Mouse (Mus musculus) cerebellum, adult 11 months (tissue): ENCODE data around the gene Otud7a.
A peak's percentile ranks its signal among the peaks of the same experiment; 100 is the strongest.
"Not testable (repeated sequence)": the region's sequence is repeated elsewhere in the genome, so short reads cannot be mapped to it uniquely, and the experiment has no call there.

Experiments used
- DNase-seq: peaks from one replicate; pipeline ENCODE4 v3.0.0; 2022

Otud7a gene

GRCm38 (mm10) chr7:63559679-63560078 is 115.1 kb downstream of the Otud7a start:
- DNase-seq: no peak

- DNase-seq: no peak
These were observed 138.8 kb downstream of the Otud7a start for GRCm38 (mm10) chr7:63583310-63583709.

GRCm38 (mm10) chr7:63586184-63586870 is 141.8 kb downstream of the Otud7a start:
- peak; percentile 67 for DNase-seq

- DNase-seq: no peak
These were observed 145.8 kb downstream of the Otud7a start for GRCm38 (mm10) chr7:63590305-63590704.

- DNase-seq: no peak
These were observed 146.8 kb downstream of the Otud7a start for GRCm38 (mm10) chr7:63591322-63591721.

GRCm38 (mm10) chr7:63592061-63592460 is 147.5 kb downstream of the Otud7a start:
- no peak for DNase-seq

GRCm38 (mm10) chr7:63604827-63605226 is 160.3 kb downstream of the Otud7a start:
- DNase-seq: no peak

- DNase-seq: no peak
These were observed 172.5 kb downstream of the Otud7a start for GRCm38 (mm10) chr7:63617018-63617417.

GRCm38 (mm10) chr7:63620776-63621340 is 176.3 kb downstream of the Otud7a start:
- DNase-seq: no peak

- DNase-seq: no peak
These were observed 193.1 kb downstream of the Otud7a start for GRCm38 (mm10) chr7:63637651-63638050.

GRCm38 (mm10) chr7:63644002-63644401 is 199.5 kb downstream of the Otud7a start:
- no peak for DNase-seq

GRCm38 (mm10) chr7:63647136-63647535 is 202.6 kb downstream of the Otud7a start:
- DNase-seq: no peak

- no peak for DNase-seq
These were observed 215.7 kb downstream of the Otud7a start for GRCm38 (mm10) chr7:63660261-63660660.

GRCm38 (mm10) chr7:63662757-63663156 is 218.2 kb downstream of the Otud7a start:
- DNase-seq: no peak

GRCm38 (mm10) chr7:63665496-63665895 is 220.9 kb downstream of the Otud7a start:
- DNase-seq: peak; percentile 21

- no peak for DNase-seq
These were observed 223.6 kb downstream of the Otud7a start for GRCm38 (mm10) chr7:63667986-63668741.

- no peak for DNase-seq
These were observed 224.4 kb downstream of the Otud7a start for GRCm38 (mm10) chr7:63668951-63669350.

GRCm38 (mm10) chr7:63670911-63671310 is 226.4 kb downstream of the Otud7a start:
- not testable (repeated sequence) for DNase-seq

GRCm38 (mm10) chr7:63671904-63672303 is 227.4 kb downstream of the Otud7a start:
- DNase-seq: peak; percentile 69

GRCm38 (mm10) chr7:63676631-63677030 is 232.1 kb downstream of the Otud7a start:
- no peak for DNase-seq

- DNase-seq: no peak
These were observed 232.6 kb downstream of the Otud7a start for GRCm38 (mm10) chr7:63677149-63677548.

GRCm38 (mm10) chr7:63687056-63687455 is 242.5 kb downstream of the Otud7a start:
- DNase-seq: no peak

- DNase-seq: peak; percentile 21
These were observed 253.4 kb downstream of the Otud7a start for GRCm38 (mm10) chr7:63697921-63698320.

- no peak for DNase-seq
These were observed 273.4 kb downstream of the Otud7a start for GRCm38 (mm10) chr7:63717903-63718302.
